Mouse (Mus musculus) liver, adult 2 months (tissue): ENCODE results near the gene Cdca4. TPM values are rescaled to one million over a fixed set of nuclear protein-coding genes. Genes with fewer than 3 reads are reported as not detected.

Experiments used
- DNase-seq: peaks from one replicate; pipeline ENCODE4 v3.0.0-alpha.2; 2011; ENCODE audit warnings: low read depth, low spot score; ENCODE audit errors: extremely low read depth
- H3K27ac ChIP-seq: fragments of 200-500 bp; replicated peaks from 2 replicates; pipeline ENCODE4 v1.5.1; 2012; ENCODE audit warnings: low read depth, mild to moderate bottlenecking, control low read depth, inconsistent platforms, low read length; ENCODE audit not compliant: insufficient read depth
- H3K27me3 ChIP-seq: fragments of 200-500 bp; 2 replicates; pipeline ENCODE4 v1.6.1; 2012; ENCODE audit warnings: mild to moderate bottlenecking, moderate library complexity, low read length, inconsistent platforms; ENCODE audit not compliant: control insufficient read depth, insufficient read depth
- H3K36me3 ChIP-seq: fragments of 200-500 bp; 2 replicates; pipeline ENCODE4 v1.6.1; 2012; ENCODE audit warnings: low read length, inconsistent platforms; ENCODE audit not compliant: control insufficient read depth, insufficient read depth
- H3K4me1 ChIP-seq: fragments of 200-500 bp; 2 replicates; pipeline ENCODE4 v1.6.1; 2011; ENCODE audit warnings: low read length; ENCODE audit not compliant: control insufficient read depth, insufficient read depth
- H3K4me3 ChIP-seq: fragments of 200-500 bp; 2 replicates; pipeline ENCODE4 v1.5.1; 2011; ENCODE audit warnings: low read depth, mild to moderate bottlenecking, control low read depth, low read length, moderate library complexity; ENCODE audit not compliant: insufficient read depth
- H3K79me2 ChIP-seq: fragments of 200-500 bp; 2 replicates; pipeline ENCODE4 v1.6.1; 2012; ENCODE audit warnings: inconsistent platforms, mild to moderate bottlenecking, low read length, moderate library complexity; ENCODE audit not compliant: control insufficient read depth, insufficient read depth
- H3K9ac ChIP-seq: fragments of 200-500 bp; 2 replicates; pipeline ENCODE4 v1.6.1; 2012; ENCODE audit warnings: low read depth, mild to moderate bottlenecking, control low read depth, inconsistent platforms, low read length
- CTCF ChIP-seq: fragments of 200-500 bp; IDR thresholded peaks from 2 replicates; pipeline ENCODE4 v1.5.1; 2011; ENCODE audit warnings: low read depth, low read length, control low read depth
- POLR2A ChIP-seq: fragments of 200-500 bp; IDR thresholded peaks from 2 replicates; pipeline ENCODE4 v1.6.1; 2011; ENCODE audit warnings: low read length, control low read depth; ENCODE audit not compliant: insufficient read depth; ENCODE audit errors: extremely low read depth
- WGBS: fragments of 180-500 bp; shearing (Covaris S2); methylation state at CpG from one replicate; pipeline ENCODE4 v1.1.7; 2018; 5-methylcytosine and 5-hydroxymethylcytosine counted together
- polyA plus RNA-seq: library from polyadenylated mRNA; depleted of rRNA; stranded (reverse); fragments of >200 nt; gene quantifications from 2 replicates; pipeline ENCODE4 v1.2.3, GENCODE M21; 2012
- total RNA-seq: library from RNA; depleted of rRNA; stranded (reverse); fragments of >200 nt; gene quantifications from 2 replicates; pipeline ENCODE4 v1.2.3, GENCODE M21; 2014

Gene Cdca4
- total and polyA plus RNA-seq, 2 experiments = 3.5 to 5.0 TPM

DNA sequence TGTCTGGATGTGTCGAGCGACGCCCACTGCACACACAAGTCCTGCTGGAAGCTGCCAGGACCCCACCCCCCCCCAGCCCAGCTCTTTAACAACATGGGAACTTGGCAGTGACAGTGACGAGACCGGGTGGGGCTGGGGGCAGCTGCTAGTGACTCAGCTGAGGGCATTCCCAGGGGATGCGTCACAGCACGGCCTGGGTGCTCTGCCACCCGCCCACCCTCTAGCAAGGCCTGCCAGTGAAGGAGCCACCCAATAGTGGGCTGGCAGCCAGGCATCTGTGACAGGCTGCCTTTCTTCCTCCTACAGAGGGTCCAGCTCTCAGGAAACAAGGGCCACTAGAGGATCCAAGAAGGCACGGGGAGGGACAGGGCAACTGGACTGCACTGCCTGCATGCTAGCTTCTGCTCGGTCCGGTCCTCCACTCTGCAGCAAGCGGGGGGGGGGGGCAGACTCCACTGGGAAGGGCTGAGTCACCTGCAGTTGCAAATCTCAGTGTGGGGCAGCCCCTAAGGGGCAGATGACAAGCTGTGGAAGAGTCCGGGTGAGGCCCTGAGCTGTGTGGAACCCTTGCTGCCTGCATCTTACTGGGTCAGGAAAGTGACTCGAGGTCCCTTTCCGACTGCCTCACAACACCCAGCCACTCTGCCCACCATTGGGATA is 31.4 kb downstream of the Cdca4 start:
- H3K27ac ChIP-seq = no peak overlapping the region
- peaks cover 8% of the 10 kb centered on the region for H3K27me3 ChIP-seq
- TF ChIP-seq POLR2A (no peak), CTCF (no peak)
- no peak for DNase-seq
- no peaks in the 10 kb centered on the region for H3K4me1 ChIP-seq
- no peak overlapping the region for H3K4me3 ChIP-seq
- no peaks in the 10 kb centered on the region for H3K36me3 ChIP-seq
- H3K9ac ChIP-seq = no peak overlapping the region
- 56% methylated on average over 15 of the region's 15 CpGs for WGBS
- H3K79me2 ChIP-seq = no peaks in the 10 kb centered on the region

GRCm38 (mm10) chr12:112796551-112797510 is 32.4 kb downstream of the Cdca4 start:
- no peaks in the 10 kb centered on the region for H3K4me1 ChIP-seq
- TF ChIP-seq CTCF (no peak), POLR2A (no peak)
- no peak overlapping the region for H3K4me3 ChIP-seq
- WGBS = 24% methylated on average over 17 of the region's 17 CpGs
- no peak overlapping the region for H3K9ac ChIP-seq
- DNase-seq = no peak
- H3K27ac ChIP-seq = no peak overlapping the region
- H3K36me3 ChIP-seq = no peaks in the 10 kb centered on the region
- no peaks in the 10 kb centered on the region for H3K79me2 ChIP-seq
- peaks cover under 1% of the 10 kb centered on the region; the same call in 1 of the 2 replicates for H3K27me3 ChIP-seq

DNA sequence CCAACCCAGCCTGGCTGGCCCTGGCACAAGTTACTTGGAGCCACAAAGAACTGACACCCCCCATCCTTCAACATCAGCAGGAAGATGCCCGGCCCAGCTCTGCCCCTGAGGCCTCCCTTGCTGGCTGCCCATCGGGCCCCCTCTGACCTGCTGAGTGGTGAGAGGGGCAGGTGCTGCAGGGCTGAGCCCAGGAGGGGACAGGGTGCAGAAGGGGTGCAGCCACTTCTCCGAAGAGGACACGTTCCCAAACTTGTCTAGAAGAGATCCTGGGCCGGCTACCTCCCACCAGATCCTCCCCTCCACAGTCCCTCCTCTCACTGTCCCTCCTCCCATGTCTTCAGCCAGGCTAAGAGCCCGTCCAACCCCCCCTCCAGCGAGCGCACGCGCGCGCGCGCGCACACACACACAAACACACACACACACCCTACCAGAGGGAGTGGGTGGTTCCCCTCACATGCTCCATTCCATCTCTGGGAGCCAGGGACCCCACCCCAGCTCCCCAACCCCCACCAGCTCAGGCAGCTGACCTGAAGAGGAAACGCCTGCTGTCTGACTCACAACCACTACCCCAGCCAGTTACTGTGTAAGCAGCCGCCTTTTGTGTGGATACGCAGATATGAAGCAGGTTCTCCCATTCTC is 33.6 kb downstream of the Cdca4 start:
- TF ChIP-seq CTCF (no peak), POLR2A (no peak)
- H3K4me3 ChIP-seq = 0 out of 2 replicates have a peak overlapping the region, but pooled peaks have one; percentile 16
- H3K27ac ChIP-seq = no peak overlapping the region
- H3K27me3 ChIP-seq = no peaks in the 10 kb centered on the region
- no peak for DNase-seq
- no peaks in the 10 kb centered on the region for H3K36me3 ChIP-seq
- H3K79me2 ChIP-seq = no peaks in the 10 kb centered on the region
- WGBS = 54% methylated on average over 18 of the region's 18 CpGs
- H3K9ac ChIP-seq = no peak overlapping the region
- no peaks in the 10 kb centered on the region for H3K4me1 ChIP-seq

GRCm38 (mm10) chr12:112794998-112795397 is 34.2 kb downstream of the Cdca4 start:
- Histone ChIP-seq H3K4me1 (no peaks in the 10 kb centered on the region), H3K4me3 (no peak overlapping the region), H3K9ac (no peak overlapping the region), H3K36me3 (no peaks in the 10 kb centered on the region), H3K27me3 (no peaks in the 10 kb centered on the region), H3K79me2 (no peaks in the 10 kb centered on the region), H3K27ac (no peak overlapping the region)
- no peak for TF ChIP-seq CTCF
- TF ChIP-seq POLR2A = no peak
- WGBS = 90% methylated on average over 5 of the region's 5 CpGs
- no peak for DNase-seq

- no peak overlapping the region for H3K4me3 ChIP-seq
- DNase-seq = no peak
- H3K27ac ChIP-seq = no peak overlapping the region
- H3K4me1 ChIP-seq = no peaks in the 10 kb centered on the region
- 34% methylated on average over 7 of the region's 7 CpGs for WGBS
- no peaks in the 10 kb centered on the region for H3K79me2 ChIP-seq
- H3K9ac ChIP-seq = no peak overlapping the region
- TF ChIP-seq CTCF (no peak), POLR2A (no peak)
- H3K27me3 ChIP-seq = no peaks in the 10 kb centered on the region
- no peaks in the 10 kb centered on the region for H3K36me3 ChIP-seq
These were observed 34.8 kb downstream of the Cdca4 start for GRCm38 (mm10) chr12:112794356-112794816.
